Mouse (Mus musculus): Measurements from ENCODE around the gene Ppp1r1b. TPM values are rescaled to one million over a fixed set of nuclear protein-coding genes. Genes with fewer than 3 reads are reported as not detected.
"Not testable (repeated sequence)": the region's sequence is repeated elsewhere in the genome, so short reads cannot be mapped to it uniquely, and the experiment has no call there.

Gene Ppp1r1b
- polyA plus RNA-seq, 1 experiment: not detected

- Histone ChIP-seq H3K4me1 (ENCODE audit: control insufficient read depth, insufficient read depth, insufficient read length, low read length) (no peaks in the 10 kb centered on the region; the same call in 1 of the 2 replicates), H3K27ac (replicated peaks; ENCODE audit: low read depth, low read length) (no peak overlapping the region), H3K4me3 (ENCODE audit: insufficient read depth, low read depth, low read length) (no peak overlapping the region)
Measured at GRCm38 (mm10) chr11:98369337-98369736, 21.1 kb downstream of the Ppp1r1b start.

GRCm38 (mm10) chr11:98370588-98370987, 22.4 kb downstream of the Ppp1r1b start:
- no peaks in the 10 kb centered on the region; the same call in 1 of the 2 replicates for H3K4me1 ChIP-seq (ENCODE audit: control insufficient read depth, insufficient read depth, insufficient read length, low read length)
- no peak overlapping the region for H3K27ac ChIP-seq (replicated peaks; ENCODE audit: low read depth, low read length)
- no peak overlapping the region for H3K4me3 ChIP-seq (ENCODE audit: insufficient read depth, low read depth, low read length)

GRCm38 (mm10) chr11:98371556-98372240, 23.5 kb downstream of the Ppp1r1b start:
- Histone ChIP-seq H3K4me1 (ENCODE audit: control insufficient read depth, insufficient read depth, insufficient read length, low read length) (no peaks in the 10 kb centered on the region; the same call in 1 of the 2 replicates), H3K4me3 (ENCODE audit: insufficient read depth, low read depth, low read length) (no peak overlapping the region), H3K27ac (replicated peaks; ENCODE audit: low read depth, low read length) (no peak overlapping the region)

- Histone ChIP-seq H3K4me3 (ENCODE audit: insufficient read depth, low read depth, low read length) (no peak overlapping the region), H3K4me1 (ENCODE audit: control insufficient read depth, insufficient read depth, insufficient read length, low read length) (no peaks in the 10 kb centered on the region), H3K27ac (replicated peaks; ENCODE audit: low read depth, low read length) (no peak overlapping the region)
Measured at GRCm38 (mm10) chr11:98372406-98372805, 24.2 kb downstream of the Ppp1r1b start.

- no peaks in the 10 kb centered on the region for H3K4me1 ChIP-seq (ENCODE audit: control insufficient read depth, insufficient read depth, insufficient read length, low read length)
Measured at GRCm38 (mm10) chr11:98373244-98373643, 25.0 kb downstream of the Ppp1r1b start.

GRCm38 (mm10) chr11:98374266-98374665, 26.1 kb downstream of the Ppp1r1b start:
- Histone ChIP-seq H3K4me1 (ENCODE audit: control insufficient read depth, insufficient read depth, insufficient read length, low read length) (no peaks in the 10 kb centered on the region), H3K4me3 (ENCODE audit: insufficient read depth, low read depth, low read length) (no peak overlapping the region), H3K27ac (replicated peaks; ENCODE audit: low read depth, low read length) (no peak overlapping the region)

More at GRCm38 (mm10) chr11:98373244-98373643, 25.0 kb downstream of the Ppp1r1b start:
- Histone ChIP-seq H3K4me3 (ENCODE audit: insufficient read depth, low read depth, low read length) (no peak overlapping the region), H3K27ac (replicated peaks; ENCODE audit: low read depth, low read length) (no peak overlapping the region)

- H3K4me1 ChIP-seq (ENCODE audit: control insufficient read depth, insufficient read depth, insufficient read length, low read length): no peaks in the 10 kb centered on the region
- H3K27ac ChIP-seq (replicated peaks; ENCODE audit: low read depth, low read length): no peak overlapping the region
- H3K4me3 ChIP-seq (ENCODE audit: insufficient read depth, low read depth, low read length): no peak overlapping the region
Measured at GRCm38 (mm10) chr11:98376756-98377155, 28.6 kb downstream of the Ppp1r1b start.

GRCm38 (mm10) chr11:98377787-98378186, 29.6 kb downstream of the Ppp1r1b start:
- Histone ChIP-seq H3K4me3 (ENCODE audit: insufficient read depth, low read depth, low read length) (no peak overlapping the region), H3K4me1 (ENCODE audit: control insufficient read depth, insufficient read depth, insufficient read length, low read length) (no peaks in the 10 kb centered on the region), H3K27ac (replicated peaks; ENCODE audit: low read depth, low read length) (no peak overlapping the region)

- Histone ChIP-seq H3K27ac (replicated peaks; ENCODE audit: low read depth, low read length) (no peak overlapping the region), H3K4me1 (ENCODE audit: control insufficient read depth, insufficient read depth, insufficient read length, low read length) (no peaks in the 10 kb centered on the region), H3K4me3 (ENCODE audit: insufficient read depth, low read depth, low read length) (no peak overlapping the region)
Measured at GRCm38 (mm10) chr11:98379379-98379778, 31.2 kb downstream of the Ppp1r1b start.

GRCm38 (mm10) chr11:98380106-98380505, 31.9 kb downstream of the Ppp1r1b start:
- Histone ChIP-seq H3K27ac (replicated peaks; ENCODE audit: low read depth, low read length) (no peak overlapping the region), H3K4me1 (ENCODE audit: control insufficient read depth, insufficient read depth, insufficient read length, low read length) (no peaks in the 10 kb centered on the region), H3K4me3 (ENCODE audit: insufficient read depth, low read depth, low read length) (no peak overlapping the region)

- Histone ChIP-seq H3K4me1 (ENCODE audit: control insufficient read depth, insufficient read depth, insufficient read length, low read length) (no peaks in the 10 kb centered on the region), H3K27ac (replicated peaks; ENCODE audit: low read depth, low read length) (no peak overlapping the region), H3K4me3 (ENCODE audit: insufficient read depth, low read depth, low read length) (no peak overlapping the region)
Measured at GRCm38 (mm10) chr11:98381651-98382050, 33.4 kb downstream of the Ppp1r1b start.

GRCm38 (mm10) chr11:98382405-98382804, 34.2 kb downstream of the Ppp1r1b start:
- H3K4me3 ChIP-seq (ENCODE audit: insufficient read depth, low read depth, low read length); H3K4me1 ChIP-seq (ENCODE audit: control insufficient read depth, insufficient read depth, insufficient read length, low read length); H3K27ac ChIP-seq (replicated peaks; ENCODE audit: low read depth, low read length): not testable (repeated sequence)

GRCm38 (mm10) chr11:98383261-98384030, 35.2 kb downstream of the Ppp1r1b start, which contains the start of gene Tcap:
Gene Tcap (plus strand): TSS chr11:98383811.
- H3K4me1 ChIP-seq (ENCODE audit: control insufficient read depth, insufficient read depth, insufficient read length, low read length): no peaks in the 10 kb centered on the region
- H3K4me3 ChIP-seq (ENCODE audit: insufficient read depth, low read depth, low read length): no peak within 1 kb of the TSS

GRCm38 (mm10) chr11:98384216-98384615, 36.0 kb downstream of the Ppp1r1b start:
- Histone ChIP-seq H3K4me1 (ENCODE audit: control insufficient read depth, insufficient read depth, insufficient read length, low read length) (no peaks in the 10 kb centered on the region), H3K4me3 (ENCODE audit: insufficient read depth, low read depth, low read length) (no peak overlapping the region), H3K27ac (replicated peaks; ENCODE audit: low read depth, low read length) (no peak overlapping the region)

More at GRCm38 (mm10) chr11:98383261-98384030, 35.2 kb downstream of the Ppp1r1b start, which contains the start of gene Tcap:
- H3K27ac ChIP-seq (replicated peaks; ENCODE audit: low read depth, low read length): no peak within 1 kb of the TSS

GRCm38 (mm10) chr11:98384721-98385637, 36.8 kb downstream of the Ppp1r1b start:
- H3K27ac ChIP-seq (replicated peaks; ENCODE audit: low read depth, low read length): no peak overlapping the region

More at GRCm38 (mm10) chr11:98384721-98385637, 36.8 kb downstream of the Ppp1r1b start:
- Histone ChIP-seq H3K4me1 (ENCODE audit: control insufficient read depth, insufficient read depth, insufficient read length, low read length) (no peaks in the 10 kb centered on the region), H3K4me3 (ENCODE audit: insufficient read depth, low read depth, low read length) (no peak overlapping the region)
